Mouse (Mus musculus): ENCODE measurements around the gene Olfr913. TPM values are rescaled to one million over a fixed set of nuclear protein-coding genes. Genes with fewer than 3 reads are reported as not detected.

The Olfr913 gene
- total RNA-seq (2021), result not detected
- polyA plus RNA-seq (2012; rRNA removed), result not detected in 2 replicates
- long read RNA-seq, result 0 reads

GRCm38 (mm10) chr9:38592459-38592858, at the start of gene Olfr913:
TSS of gene Olfr913 (plus strand) at chr9:38592759.
- H3K36me3 ChIP-seq (ENCODE audit: control insufficient read depth, insufficient read depth, low read length), result no peaks in the 10 kb centered on the region
- H3K9ac ChIP-seq (ENCODE audit: low read depth, low read length), result no peak within 1 kb of the TSS
- no peak within 1 kb of the TSS for H3K4me3 ChIP-seq
- no peak within 1 kb of the TSS for H3K27ac ChIP-seq
- 27% methylated on average over 2 of the region's 2 CpGs for WGBS
- no peaks in the 10 kb centered on the region for H3K79me2 ChIP-seq (replicated peaks; ENCODE audit: control insufficient read depth, insufficient read depth, low read length)
- intact Hi-C loops (cut with DNase I), result no loop called here
- H3K27me3 ChIP-seq (ENCODE audit: control insufficient read depth, insufficient read depth, low read length), result no peaks in the 10 kb centered on the region
- no peak for TF ChIP-seq CTCF (IDR thresholded peaks at IDR 0.05)
- TF ChIP-seq POLR2A (IDR thresholded peaks at IDR 0.05; ENCODE audit: insufficient read depth, low read depth, low read length), result no peak
- TF ChIP-seq EP300 (IDR thresholded peaks at IDR 0.05; ENCODE audit: insufficient read depth, low read depth, low read length), result no peak
- no peak for DNase-seq
- H3K4me1 ChIP-seq (ENCODE audit: control insufficient read depth, insufficient read depth, low read length), result no peaks in the 10 kb centered on the region

GRCm38 (mm10) chr9:38579878-38580277, 12.7 kb upstream of the Olfr913 start, which contains the start of gene Olfr912:
TSS of gene Olfr912 (plus strand) at chr9:38580178.
- intact Hi-C loops (cut with DNase I), result no loop called here
- H3K4me3 ChIP-seq, result no peak within 1 kb of the TSS
- H3K4me1 ChIP-seq (ENCODE audit: control insufficient read depth, insufficient read depth, low read length), result no peaks in the 10 kb centered on the region
- no peak within 1 kb of the TSS for H3K27ac ChIP-seq
- no peaks in the 10 kb centered on the region for H3K36me3 ChIP-seq (ENCODE audit: control insufficient read depth, insufficient read depth, low read length)
- 53% methylated on average over 1 of the region's 1 CpGs for WGBS
- H3K79me2 ChIP-seq (replicated peaks; ENCODE audit: control insufficient read depth, insufficient read depth, low read length), result no peaks in the 10 kb centered on the region
- no peak for DNase-seq
- TF ChIP-seq POLR2A (IDR thresholded peaks at IDR 0.05; ENCODE audit: insufficient read depth, low read depth, low read length), result no peak
- no peaks in the 10 kb centered on the region for H3K27me3 ChIP-seq (ENCODE audit: control insufficient read depth, insufficient read depth, low read length)
- no peak within 1 kb of the TSS for H3K9ac ChIP-seq (ENCODE audit: low read depth, low read length)

GRCm38 (mm10) chr9:38591056-38591455, 1.5 kb upstream of the Olfr913 start:
- H3K27me3 ChIP-seq (ENCODE audit: control insufficient read depth, insufficient read depth, low read length), result no peaks in the 10 kb centered on the region
- no peaks in the 10 kb centered on the region for H3K79me2 ChIP-seq (replicated peaks; ENCODE audit: control insufficient read depth, insufficient read depth, low read length)
- H3K27ac ChIP-seq, result no peak overlapping the region
- H3K4me3 ChIP-seq, result no peak overlapping the region
- no peaks in the 10 kb centered on the region for H3K4me1 ChIP-seq (ENCODE audit: control insufficient read depth, insufficient read depth, low read length)
- no peak for DNase-seq
- TF ChIP-seq POLR2A (IDR thresholded peaks at IDR 0.05; ENCODE audit: insufficient read depth, low read depth, low read length), result no peak
- TF ChIP-seq CTCF (IDR thresholded peaks at IDR 0.05), result no peak
- no peak for TF ChIP-seq EP300 (IDR thresholded peaks at IDR 0.05; ENCODE audit: insufficient read depth, low read depth, low read length)
- intact Hi-C loops (cut with DNase I), result no loop called here
- WGBS, result 39% methylated on average over 1 of the region's 1 CpGs
- no peaks in the 10 kb centered on the region for H3K36me3 ChIP-seq (ENCODE audit: control insufficient read depth, insufficient read depth, low read length)
- H3K9ac ChIP-seq (ENCODE audit: low read depth, low read length), result no peak overlapping the region

- Histone ChIP-seq H3K9ac (ENCODE audit: low read depth, low read length) (no peak within 1 kb of the TSS), H3K36me3 (ENCODE audit: control insufficient read depth, insufficient read depth, low read length) (no peaks in the 10 kb centered on the region), H3K4me1 (ENCODE audit: control insufficient read depth, insufficient read depth, low read length) (no peaks in the 10 kb centered on the region), H3K27ac (no peak within 1 kb of the TSS), H3K4me3 (no peak within 1 kb of the TSS), H3K79me2 (replicated peaks; ENCODE audit: control insufficient read depth, insufficient read depth, low read length) (no peaks in the 10 kb centered on the region), H3K27me3 (ENCODE audit: control insufficient read depth, insufficient read depth, low read length) (no peaks in the 10 kb centered on the region)
- no peak for DNase-seq
- 54% methylated on average over 2 of the region's 2 CpGs for WGBS
- intact Hi-C loops (cut with DNase I), result no loop called here
- no peak for TF ChIP-seq EP300 (IDR thresholded peaks at IDR 0.05; ENCODE audit: insufficient read depth, low read depth, low read length)
- TF ChIP-seq POLR2A (IDR thresholded peaks at IDR 0.05; ENCODE audit: insufficient read depth, low read depth, low read length), result no peak
Measured at GRCm38 (mm10) chr9:38604802-38605201, 12.2 kb downstream of the Olfr913 start, which contains the start of gene Olfr914. TSS of gene Olfr914 (plus strand) at chr9:38605102.

GRCm38 (mm10) chr9:38632406-38632805, 39.8 kb downstream of the Olfr913 start:
- H3K79me2 ChIP-seq (replicated peaks; ENCODE audit: control insufficient read depth, insufficient read depth, low read length), result no peaks in the 10 kb centered on the region
- 71% methylated on average over 4 of the region's 4 CpGs for WGBS
- no peak overlapping the region for H3K27ac ChIP-seq
- no peak overlapping the region for H3K9ac ChIP-seq (ENCODE audit: low read depth, low read length)
- no peaks in the 10 kb centered on the region for H3K4me1 ChIP-seq (ENCODE audit: control insufficient read depth, insufficient read depth, low read length)
- DNase-seq, result no peak
- H3K27me3 ChIP-seq (ENCODE audit: control insufficient read depth, insufficient read depth, low read length), result no peaks in the 10 kb centered on the region
- no peaks in the 10 kb centered on the region for H3K36me3 ChIP-seq (ENCODE audit: control insufficient read depth, insufficient read depth, low read length)
- intact Hi-C loops (cut with DNase I), result no loop called here
- TF ChIP-seq POLR2A (IDR thresholded peaks at IDR 0.05; ENCODE audit: insufficient read depth, low read depth, low read length) (no peak), CTCF (IDR thresholded peaks at IDR 0.05) (no peak), EP300 (IDR thresholded peaks at IDR 0.05; ENCODE audit: insufficient read depth, low read depth, low read length) (no peak)
- no peak overlapping the region for H3K4me3 ChIP-seq

Other genes starting within 250 kb of the Olfr913 start
- not detected for gene Olfr898, start 244.3 kb upstream of the Olfr913 start, total RNA-seq (2021)
- gene Olfr898, start 244.3 kb upstream of the Olfr913 start, polyA plus RNA-seq (2012; rRNA removed), result not detected in 2 replicates
- gene Olfr250, start 225.9 kb upstream of the Olfr913 start, total RNA-seq (2021), result not detected
- not detected in 2 replicates for gene Olfr250, start 225.9 kb upstream of the Olfr913 start, polyA plus RNA-seq (2012; rRNA removed)
- not detected for gene Olfr251, start 215.7 kb upstream of the Olfr913 start, total RNA-seq (2021)
- gene Olfr251, start 215.7 kb upstream of the Olfr913 start, polyA plus RNA-seq (2012; rRNA removed), result not detected in 2 replicates
- gene Olfr147, start 191.1 kb upstream of the Olfr913 start, total RNA-seq (2021), result not detected
- not detected in 2 replicates for gene Olfr147, start 191.1 kb upstream of the Olfr913 start, polyA plus RNA-seq (2012; rRNA removed)
- gene Olfr901, start 163.3 kb upstream of the Olfr913 start, total RNA-seq (2021), result not detected
- not detected in 2 replicates for gene Olfr901, start 163.3 kb upstream of the Olfr913 start, polyA plus RNA-seq (2012; rRNA removed)
- not detected for gene Olfr902, start 145.1 kb upstream of the Olfr913 start, total RNA-seq (2021)
- gene Olfr902, start 145.1 kb upstream of the Olfr913 start, polyA plus RNA-seq (2012; rRNA removed), result not detected in 2 replicates
- not detected for gene Olfr904, start 129.6 kb upstream of the Olfr913 start, total RNA-seq (2021)
- gene Olfr904, start 129.6 kb upstream of the Olfr913 start, polyA plus RNA-seq (2012; rRNA removed), result not detected in 2 replicates
- gene Olfr905, start 121.7 kb upstream of the Olfr913 start, total RNA-seq (2021), result not detected
- not detected in 2 replicates for gene Olfr905, start 121.7 kb upstream of the Olfr913 start, polyA plus RNA-seq (2012; rRNA removed)
- gene Olfr906, start 105.7 kb upstream of the Olfr913 start, total RNA-seq (2021), result not detected
- gene Olfr906, start 105.7 kb upstream of the Olfr913 start, polyA plus RNA-seq (2012; rRNA removed), result not detected in 2 replicates
- gene Olfr907, start 97.0 kb upstream of the Olfr913 start, total RNA-seq (2021), result not detected
- not detected in 2 replicates for gene Olfr907, start 97.0 kb upstream of the Olfr913 start, polyA plus RNA-seq (2012; rRNA removed)
- gene Olfr911-ps1, start 71.2 kb upstream of the Olfr913 start, total RNA-seq (2021), result not detected
- gene Olfr911-ps1, start 71.2 kb upstream of the Olfr913 start, polyA plus RNA-seq (2012; rRNA removed), result not detected in 2 replicates
- not detected for gene Olfr910, start 54.9 kb upstream of the Olfr913 start, total RNA-seq (2021)
- not detected in 2 replicates for gene Olfr910, start 54.9 kb upstream of the Olfr913 start, polyA plus RNA-seq (2012; rRNA removed)
- gene Olfr912, start 12.6 kb upstream of the Olfr913 start, total RNA-seq (2021), result not detected
- gene Olfr912, start 12.6 kb upstream of the Olfr913 start, polyA plus RNA-seq (2012; rRNA removed), result not detected in 2 replicates
- not detected for gene Olfr914, start 12.3 kb downstream of the Olfr913 start, total RNA-seq (2021)
- not detected in 2 replicates for gene Olfr914, start 12.3 kb downstream of the Olfr913 start, polyA plus RNA-seq (2012; rRNA removed)
- not detected for gene Olfr916, start 67.1 kb downstream of the Olfr913 start, total RNA-seq (2021)
- not detected in 2 replicates for gene Olfr916, start 67.1 kb downstream of the Olfr913 start, polyA plus RNA-seq (2012; rRNA removed)
- gene Olfr917, start 73.1 kb downstream of the Olfr913 start, total RNA-seq (2021), result not detected
- gene Olfr917, start 73.1 kb downstream of the Olfr913 start, polyA plus RNA-seq (2012; rRNA removed), result not detected in 2 replicates
- not detected for gene Olfr918, start 81.8 kb downstream of the Olfr913 start, total RNA-seq (2021)
- gene Olfr918, start 81.8 kb downstream of the Olfr913 start, polyA plus RNA-seq (2012; rRNA removed), result not detected in 2 replicates
- gene Olfr919, start 110.9 kb downstream of the Olfr913 start, total RNA-seq (2021), result not detected
- not detected in 2 replicates for gene Olfr919, start 110.9 kb downstream of the Olfr913 start, polyA plus RNA-seq (2012; rRNA removed)
- gene Vwa5a, start 125.5 kb downstream of the Olfr913 start, total RNA-seq (2021), result 10 to 100 TPM; 24.8 to 31.6 TPM
- 13.3 and 27.1 TPM in 2 replicates for gene Vwa5a, start 125.5 kb downstream of the Olfr913 start, polyA plus RNA-seq (2012; rRNA removed)
- under 1 TPM in 1 of 2 experiments, not detected in 1; 0.05 TPM for gene Olfr920, start 159.5 kb downstream of the Olfr913 start, total RNA-seq (2021)
- 0.06 and 0.12 TPM in 2 replicates for gene Olfr920, start 159.5 kb downstream of the Olfr913 start, polyA plus RNA-seq (2012; rRNA removed)
- gene Olfr921, start 180.3 kb downstream of the Olfr913 start, total RNA-seq (2021), result not detected
- not detected in 2 replicates for gene Olfr921, start 180.3 kb downstream of the Olfr913 start, polyA plus RNA-seq (2012; rRNA removed)
- not detected for gene Olfr922, start 221.9 kb downstream of the Olfr913 start, total RNA-seq (2021)
- gene Olfr922, start 221.9 kb downstream of the Olfr913 start, polyA plus RNA-seq (2012; rRNA removed), result not detected in 2 replicates
- not detected for gene Olfr923, start 233.8 kb downstream of the Olfr913 start, total RNA-seq (2021)
- not detected in 2 replicates for gene Olfr923, start 233.8 kb downstream of the Olfr913 start, polyA plus RNA-seq (2012; rRNA removed)

Measured in heart, adult 2 months (tissue).